Mouse (Mus musculus): ENCODE data around the gene Gm10663. TPM values are rescaled to one million over a fixed set of nuclear protein-coding genes. Genes with fewer than 3 reads are reported as not detected.

Gene Gm10663
- polyA plus RNA-seq, 1 experiment: not detected

GRCm38 (mm10) chr8:65099735-65100134, 24.9 kb downstream of the Gm10663 start:
- Histone ChIP-seq H3K36me3 (ENCODE audit: control insufficient read depth) (no peaks in the 10 kb centered on the region), H3K27me3 (ENCODE audit: control insufficient read depth) (no peaks in the 10 kb centered on the region), H3K4me1 (ENCODE audit: control insufficient read depth) (no peaks in the 10 kb centered on the region), H3K4me3 (replicated peaks) (no peak overlapping the region), H3K9me3 (ENCODE audit: control insufficient read depth, low read length) (no peaks in the 10 kb centered on the region)
- no peak for TF ChIP-seq TAL1 (IDR thresholded peaks at IDR 0.05; ENCODE audit: low read length)
- TF ChIP-seq GATA1 (IDR thresholded peaks at IDR 0.05; ENCODE audit: low read length): no peak

GRCm38 (mm10) chr8:65103632-65104031, 28.8 kb downstream of the Gm10663 start:
- H3K36me3 ChIP-seq (ENCODE audit: control insufficient read depth): no peaks in the 10 kb centered on the region
- H3K27me3 ChIP-seq (ENCODE audit: control insufficient read depth): no peaks in the 10 kb centered on the region
- H3K4me3 ChIP-seq (replicated peaks): no peak overlapping the region
- no peaks in the 10 kb centered on the region for H3K9me3 ChIP-seq (ENCODE audit: control insufficient read depth, low read length)
- H3K4me1 ChIP-seq (ENCODE audit: control insufficient read depth): no peaks in the 10 kb centered on the region
- TF ChIP-seq GATA1 (IDR thresholded peaks at IDR 0.05; ENCODE audit: low read length): no peak
- TF ChIP-seq TAL1 (IDR thresholded peaks at IDR 0.05; ENCODE audit: low read length): no peak

GRCm38 (mm10) chr8:65104041-65104440, 29.2 kb downstream of the Gm10663 start:
- H3K27me3 ChIP-seq (ENCODE audit: control insufficient read depth): no peaks in the 10 kb centered on the region
- no peaks in the 10 kb centered on the region for H3K36me3 ChIP-seq (ENCODE audit: control insufficient read depth)
- H3K4me3 ChIP-seq (replicated peaks): no peak overlapping the region
- H3K9me3 ChIP-seq (ENCODE audit: control insufficient read depth, low read length): no peaks in the 10 kb centered on the region
- no peak for TF ChIP-seq TAL1 (IDR thresholded peaks at IDR 0.05; ENCODE audit: low read length)
- no peak for TF ChIP-seq GATA1 (IDR thresholded peaks at IDR 0.05; ENCODE audit: low read length)
- H3K4me1 ChIP-seq (ENCODE audit: control insufficient read depth): no peaks in the 10 kb centered on the region

GRCm38 (mm10) chr8:65107936-65108718, 33.3 kb downstream of the Gm10663 start:
- TF ChIP-seq GATA1 (IDR thresholded peaks at IDR 0.05; ENCODE audit: low read length) (no peak), TAL1 (IDR thresholded peaks at IDR 0.05; ENCODE audit: low read length) (no peak)
- Histone ChIP-seq H3K9me3 (ENCODE audit: control insufficient read depth, low read length) (no peaks in the 10 kb centered on the region), H3K4me3 (replicated peaks) (no peak overlapping the region), H3K27me3 (ENCODE audit: control insufficient read depth) (no peaks in the 10 kb centered on the region), H3K36me3 (ENCODE audit: control insufficient read depth) (no peaks in the 10 kb centered on the region), H3K4me1 (ENCODE audit: control insufficient read depth) (no peaks in the 10 kb centered on the region)

GRCm38 (mm10) chr8:65108936-65109335, 34.1 kb downstream of the Gm10663 start:
- H3K9me3 ChIP-seq (ENCODE audit: control insufficient read depth, low read length): no peaks in the 10 kb centered on the region
- TF ChIP-seq GATA1 (IDR thresholded peaks at IDR 0.05; ENCODE audit: low read length): no peak
- no peak for TF ChIP-seq TAL1 (IDR thresholded peaks at IDR 0.05; ENCODE audit: low read length)
- no peaks in the 10 kb centered on the region for H3K27me3 ChIP-seq (ENCODE audit: control insufficient read depth)
- H3K4me1 ChIP-seq (ENCODE audit: control insufficient read depth): no peaks in the 10 kb centered on the region
- H3K4me3 ChIP-seq (replicated peaks): no peak overlapping the region
- no peaks in the 10 kb centered on the region for H3K36me3 ChIP-seq (ENCODE audit: control insufficient read depth)

- Histone ChIP-seq H3K36me3 (ENCODE audit: control insufficient read depth) (no peaks in the 10 kb centered on the region), H3K27me3 (ENCODE audit: control insufficient read depth) (no peaks in the 10 kb centered on the region), H3K4me1 (ENCODE audit: control insufficient read depth) (no peaks in the 10 kb centered on the region), H3K9me3 (ENCODE audit: control insufficient read depth, low read length) (no peaks in the 10 kb centered on the region), H3K4me3 (replicated peaks) (no peak overlapping the region)
- TF ChIP-seq TAL1 (IDR thresholded peaks at IDR 0.05; ENCODE audit: low read length) (no peak), GATA1 (IDR thresholded peaks at IDR 0.05; ENCODE audit: low read length) (no peak)
These were observed 35.5 kb downstream of the Gm10663 start for GRCm38 (mm10) chr8:65110285-65110691.

- Histone ChIP-seq H3K4me3 (replicated peaks) (no peak overlapping the region), H3K27me3 (ENCODE audit: control insufficient read depth) (no peaks in the 10 kb centered on the region), H3K9me3 (ENCODE audit: control insufficient read depth, low read length) (no peaks in the 10 kb centered on the region), H3K36me3 (ENCODE audit: control insufficient read depth) (no peaks in the 10 kb centered on the region), H3K4me1 (ENCODE audit: control insufficient read depth) (no peaks in the 10 kb centered on the region)
- TF ChIP-seq TAL1 (IDR thresholded peaks at IDR 0.05; ENCODE audit: low read length) (no peak), GATA1 (IDR thresholded peaks at IDR 0.05; ENCODE audit: low read length) (no peak)
These were observed 37.3 kb downstream of the Gm10663 start for GRCm38 (mm10) chr8:65112092-65112491.

GRCm38 (mm10) chr8:65126014-65126413, 51.2 kb downstream of the Gm10663 start:
- H3K9me3 ChIP-seq (ENCODE audit: control insufficient read depth, low read length): peaks cover 2% of the 10 kb centered on the region
- TF ChIP-seq TAL1 (IDR thresholded peaks at IDR 0.05; ENCODE audit: low read length) (no peak), GATA1 (IDR thresholded peaks at IDR 0.05; ENCODE audit: low read length) (no peak)
- no peaks in the 10 kb centered on the region for H3K4me1 ChIP-seq (ENCODE audit: control insufficient read depth)

GRCm38 (mm10) chr8:65126454-65126853, 51.6 kb downstream of the Gm10663 start:
- TF ChIP-seq GATA1 (IDR thresholded peaks at IDR 0.05; ENCODE audit: low read length): no peak
- TF ChIP-seq TAL1 (IDR thresholded peaks at IDR 0.05; ENCODE audit: low read length): no peak
- H3K9me3 ChIP-seq (ENCODE audit: control insufficient read depth, low read length): peaks cover 5% of the 10 kb centered on the region

More at GRCm38 (mm10) chr8:65126014-65126413, 51.2 kb downstream of the Gm10663 start:
- Histone ChIP-seq H3K27me3 (ENCODE audit: control insufficient read depth) (no peaks in the 10 kb centered on the region), H3K4me3 (replicated peaks) (no peak overlapping the region), H3K36me3 (ENCODE audit: control insufficient read depth) (no peaks in the 10 kb centered on the region)

More at GRCm38 (mm10) chr8:65126454-65126853, 51.6 kb downstream of the Gm10663 start:
- no peaks in the 10 kb centered on the region for H3K36me3 ChIP-seq (ENCODE audit: control insufficient read depth)
- no peaks in the 10 kb centered on the region for H3K27me3 ChIP-seq (ENCODE audit: control insufficient read depth)
- H3K4me3 ChIP-seq (replicated peaks): no peak overlapping the region
- H3K4me1 ChIP-seq (ENCODE audit: control insufficient read depth): no peaks in the 10 kb centered on the region

Other genes with a start within 250 kb of the Gm10663 start
- gene Klhl2, start 225.0 kb upstream of the Gm10663 start, polyA plus RNA-seq (2012): 0.04 TPM in 1 of 2 replicates, not detected in the other
- gene Tmem192, start 127.8 kb upstream of the Gm10663 start, polyA plus RNA-seq (2012): 0.40 and 0.56 TPM in 2 replicates
- not detected in 2 replicates for gene Trim75, start 87.2 kb upstream of the Gm10663 start, polyA plus RNA-seq (2012)
- gene Trim61, start 56.5 kb upstream of the Gm10663 start, polyA plus RNA-seq (2012): not detected in 2 replicates
- gene Trim60, start 56.4 kb upstream of the Gm10663 start, polyA plus RNA-seq (2012): 0.03 TPM in 1 of 2 replicates, not detected in the other
- not detected in 2 replicates for gene Apela, start 37.7 kb upstream of the Gm10663 start, polyA plus RNA-seq (2012)
- not detected in 2 replicates for gene BC030870, start 54.5 kb downstream of the Gm10663 start, polyA plus RNA-seq (2012)